Mouse (Mus musculus) embryonic facial prominence, embryonic 12.5 days (tissue): ENCODE data around the gene Ppp4c. TPM values are rescaled to one million over a fixed set of nuclear protein-coding genes. Genes with fewer than 3 reads are reported as not detected.

Source experiments
- ATAC-seq: fragments of 200-750 bp; cut with Nextera tagmentation; 2 replicates; pipeline ENCODE4 v1.8.0; 2017; ENCODE audit not compliant: insufficient number of reproducible peaks, insufficient read depth, low FRiP score, low TSS enrichment
- H3K27ac ChIP-seq: fragments of 300-500 bp; sonication (generic); 2 replicates; pipeline ENCODE4 v1.5.1; 2016; ENCODE audit warnings: mild to moderate bottlenecking
- H3K27me3 ChIP-seq: fragments of 300-500 bp; sonication (generic); 2 replicates; pipeline ENCODE4 v1.6.1; 2016; ENCODE audit warnings: mild to moderate bottlenecking, moderate library complexity
- H3K36me3 ChIP-seq: fragments of 300-500 bp; sonication (generic); 2 replicates; pipeline ENCODE4 v1.6.1; 2016; ENCODE audit warnings: mild to moderate bottlenecking
- H3K4me1 ChIP-seq: fragments of 300-500 bp; sonication (generic); 2 replicates; pipeline ENCODE4 v1.6.1; 2016
- H3K4me2 ChIP-seq: fragments of 300-500 bp; sonication (generic); replicated peaks from 2 replicates; pipeline ENCODE4 v1.6.1; 2016; ENCODE audit warnings: mild to moderate bottlenecking, moderate library complexity
- H3K4me3 ChIP-seq: fragments of 300-500 bp; sonication (generic); 2 replicates; pipeline ENCODE4 v1.5.1; 2016; ENCODE audit warnings: mild to moderate bottlenecking
- H3K9ac ChIP-seq: fragments of 300-500 bp; sonication (generic); 2 replicates; pipeline ENCODE4 v1.6.1; 2016; ENCODE audit warnings: mild to moderate bottlenecking, moderate library complexity
- H3K9me3 ChIP-seq: fragments of 300-500 bp; sonication (generic); 2 replicates; pipeline ENCODE4 v1.6.1; 2016; ENCODE audit warnings: mild to moderate bottlenecking, moderate library complexity
- WGBS: fragments of 180-500 bp; shearing (Covaris S2); methylation state at CpG from one replicate; pipeline ENCODE4 v1.1.7; 2016; 5-methylcytosine and 5-hydroxymethylcytosine counted together
- polyA plus RNA-seq: library from polyadenylated mRNA; unstranded; fragments of >200 nt; fragmentation: Nextera tagmentation; extraction: Ambion mirVana; gene quantifications from 2 replicates; pipeline ENCODE4 v1.2.1, GENCODE M21; 2016

Ppp4c gene
- polyA plus RNA-seq, 1 experiment from 2014 or later: 362 TPM

DNA sequence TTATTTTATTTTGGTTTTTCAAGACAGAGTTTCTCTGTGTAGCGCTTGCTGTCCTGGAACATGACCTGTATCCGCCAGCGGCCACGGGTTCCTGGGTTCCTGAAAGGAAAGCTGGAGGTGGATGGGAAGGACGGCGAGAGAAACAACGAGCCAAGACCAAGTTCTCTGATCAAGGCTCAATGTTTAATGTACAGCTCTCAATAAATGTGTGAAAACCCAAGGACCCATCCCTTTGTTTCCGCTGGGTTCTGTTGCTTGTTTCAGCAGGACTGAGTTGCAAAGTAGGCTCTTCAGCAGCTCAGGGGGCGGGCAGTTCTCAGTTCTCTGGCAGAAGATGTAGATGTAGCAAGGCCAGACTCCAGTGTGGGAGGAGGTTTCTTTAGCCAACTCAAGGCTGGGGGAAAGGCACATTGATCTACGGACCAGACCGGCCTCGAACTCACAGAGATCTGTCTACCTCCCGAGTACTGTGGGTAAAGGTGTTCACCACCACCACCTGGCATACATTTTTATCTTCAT, 50.3 kb downstream of the Ppp4c start:
- Histone ChIP-seq H3K9ac (no peak overlapping the region), H3K27ac (no peak overlapping the region), H3K27me3 (no peaks in the 10 kb centered on the region), H3K4me2 (no peak overlapping the region), H3K9me3 (no peaks in the 10 kb centered on the region), H3K36me3 (no peaks in the 10 kb centered on the region), H3K4me3 (no peak overlapping the region), H3K4me1 (no peaks in the 10 kb centered on the region; the same call in 1 of the 2 replicates)
- 90% methylated on average over 13 of the region's 13 CpGs for WGBS
- ATAC-seq: no peak

DNA sequence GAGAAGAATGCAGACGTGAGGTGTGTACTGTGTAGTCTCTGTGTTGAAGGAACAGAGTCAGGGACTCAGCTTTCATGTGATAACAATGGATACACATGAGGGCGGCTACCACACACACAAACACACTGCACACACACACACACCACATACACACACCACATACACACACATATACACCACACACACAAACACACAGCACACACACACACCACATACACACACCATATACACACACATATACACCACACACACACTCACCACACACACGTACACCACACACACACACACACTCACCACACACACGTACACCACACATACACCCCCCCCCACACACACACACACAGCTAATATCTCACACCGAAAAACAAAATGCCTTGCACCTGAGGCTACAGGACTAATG, 50.8 kb downstream of the Ppp4c start:
- H3K9me3 ChIP-seq: no peaks in the 10 kb centered on the region
- no peaks in the 10 kb centered on the region for H3K27me3 ChIP-seq
- H3K4me1 ChIP-seq: no peaks in the 10 kb centered on the region; the same call in 1 of the 2 replicates
- H3K36me3 ChIP-seq: no peaks in the 10 kb centered on the region
- WGBS: 82% methylated on average over 5 of the region's 5 CpGs
- no peak overlapping the region for H3K9ac ChIP-seq
- H3K4me2 ChIP-seq: no peak overlapping the region
- 0 out of 2 replicates have a peak, but pooled peaks have one; percentile 47 for ATAC-seq
- H3K27ac ChIP-seq: no peak overlapping the region
- no peak overlapping the region for H3K4me3 ChIP-seq

DNA sequence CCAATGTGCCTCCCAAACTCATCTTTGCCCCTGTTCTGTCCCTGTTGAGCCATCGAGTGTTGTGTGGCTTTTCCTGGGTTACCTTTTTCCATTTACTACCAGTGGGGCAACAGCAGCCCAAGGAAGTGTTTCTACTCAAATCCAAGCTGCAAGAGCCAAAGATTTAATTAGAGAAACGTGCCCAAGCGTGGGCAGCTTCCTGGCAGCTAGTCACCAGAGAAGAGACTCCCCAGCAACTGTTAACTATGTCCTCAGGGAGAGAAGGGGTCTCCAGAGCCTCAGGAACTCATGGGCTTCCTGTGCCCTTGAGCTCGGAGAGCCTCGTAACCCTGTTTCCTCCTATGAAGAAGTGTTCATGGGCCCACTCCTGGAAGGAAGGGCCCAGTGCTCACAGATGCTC, 51.3 kb downstream of the Ppp4c start:
- 68% methylated on average over 5 of the region's 5 CpGs for WGBS

DNA sequence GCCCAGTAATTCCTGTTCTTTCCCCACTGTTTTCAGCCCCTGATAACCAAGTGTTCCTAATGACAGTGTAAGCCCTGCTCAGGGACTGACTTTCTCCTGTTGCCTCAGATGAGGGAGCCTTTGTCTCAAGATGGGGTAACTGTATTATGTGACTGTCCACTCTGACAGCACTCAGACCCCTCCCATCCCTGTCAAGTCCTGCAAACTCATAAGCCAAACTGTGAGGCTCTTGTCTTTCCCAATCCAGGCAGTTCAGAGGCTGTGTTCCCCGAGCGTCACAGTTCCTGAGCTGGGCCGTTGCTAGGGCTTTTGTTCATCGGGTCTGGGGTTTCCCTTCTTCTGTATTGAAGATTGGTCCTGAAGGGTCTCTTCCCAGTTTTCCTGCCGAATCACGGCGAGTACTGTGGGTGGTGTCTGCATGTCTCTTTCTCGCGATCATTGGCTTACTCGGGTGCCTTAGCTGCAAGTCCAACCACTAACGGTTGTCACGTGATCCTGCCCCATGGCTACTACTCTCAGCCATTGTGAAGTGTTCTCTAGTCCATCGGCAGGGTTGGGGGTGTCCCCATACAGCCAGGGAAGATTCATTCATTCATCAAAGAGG, 52.1 kb downstream of the Ppp4c start:
- no peak overlapping the region for H3K27ac ChIP-seq
- no peak overlapping the region for H3K4me3 ChIP-seq
- 78% methylated on average over 13 of the region's 13 CpGs for WGBS
- no peaks in the 10 kb centered on the region for H3K9me3 ChIP-seq
- H3K4me2 ChIP-seq: no peak overlapping the region
- no peak for ATAC-seq
- no peak overlapping the region for H3K9ac ChIP-seq
- no peaks in the 10 kb centered on the region; the same call in 1 of the 2 replicates for H3K4me1 ChIP-seq
- no peaks in the 10 kb centered on the region for H3K36me3 ChIP-seq
- H3K27me3 ChIP-seq: no peaks in the 10 kb centered on the region

More for the DNA sequence above, 51.3 kb downstream of the Ppp4c start:
- no peak overlapping the region for H3K4me3 ChIP-seq
- no peak overlapping the region for H3K4me2 ChIP-seq
- no peak overlapping the region for H3K27ac ChIP-seq
- H3K9me3 ChIP-seq: no peaks in the 10 kb centered on the region
- ATAC-seq: no peak
- H3K36me3 ChIP-seq: no peaks in the 10 kb centered on the region
- H3K9ac ChIP-seq: no peak overlapping the region
- no peaks in the 10 kb centered on the region for H3K27me3 ChIP-seq
- H3K4me1 ChIP-seq: no peaks in the 10 kb centered on the region; the same call in 1 of the 2 replicates

DNA sequence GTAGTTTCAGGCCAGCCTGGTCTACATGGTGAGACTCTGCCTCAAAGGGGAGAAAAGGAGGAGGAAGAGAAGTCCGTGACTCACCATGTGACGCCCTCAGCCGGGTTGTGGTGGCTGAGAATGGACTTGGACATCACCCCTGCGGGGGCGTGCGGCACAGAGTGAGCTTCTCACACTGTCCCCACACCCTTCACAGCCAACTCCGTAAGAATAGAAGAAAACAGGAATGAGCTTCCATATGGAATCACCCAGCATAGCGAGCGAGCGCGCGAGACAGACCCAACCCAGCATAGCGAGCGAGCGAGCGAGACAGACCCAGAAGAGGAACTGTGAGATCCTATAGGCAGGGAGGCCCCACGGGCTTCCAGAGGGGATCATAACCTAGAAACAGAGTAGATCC, 52.7 kb downstream of the Ppp4c start:
- H3K27me3 ChIP-seq: no peaks in the 10 kb centered on the region
- no peaks in the 10 kb centered on the region for H3K36me3 ChIP-seq
- H3K4me2 ChIP-seq: no peak overlapping the region
- no peaks in the 10 kb centered on the region for H3K9me3 ChIP-seq
- H3K4me3 ChIP-seq: no peak overlapping the region
- WGBS: 88% methylated on average over 17 of the region's 17 CpGs
- no peak for ATAC-seq
- H3K4me1 ChIP-seq: no peaks in the 10 kb centered on the region; the same call in 1 of the 2 replicates
- H3K27ac ChIP-seq: no peak overlapping the region
- H3K9ac ChIP-seq: no peak overlapping the region

DNA sequence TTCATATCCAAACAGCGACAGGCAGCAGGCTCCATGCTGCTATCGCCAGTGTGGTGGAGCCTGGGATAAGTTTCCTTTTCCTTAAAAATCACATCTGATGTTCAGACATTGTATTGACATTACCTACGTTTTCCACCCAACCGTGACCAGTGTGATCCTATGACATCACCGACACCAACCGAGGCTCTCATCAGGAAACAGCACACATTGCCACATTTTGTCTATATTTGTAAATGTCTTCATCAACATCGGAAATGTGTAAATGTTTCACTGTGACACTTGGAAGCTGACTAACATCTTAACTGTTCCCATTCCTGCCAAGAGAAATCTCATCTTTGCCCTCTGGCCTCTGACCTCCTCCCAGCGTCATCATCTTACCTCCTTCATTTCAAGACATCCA, 56.2 kb downstream of the Ppp4c start:
- WGBS: 77% methylated on average over 8 of the region's 8 CpGs
- Histone ChIP-seq H3K4me3 (no peak overlapping the region), H3K9ac (no peak overlapping the region), H3K4me1 (no peaks in the 10 kb centered on the region; the same call in 1 of the 2 replicates), H3K9me3 (no peaks in the 10 kb centered on the region), H3K36me3 (no peaks in the 10 kb centered on the region), H3K4me2 (no peak overlapping the region), H3K27ac (no peak overlapping the region), H3K27me3 (no peaks in the 10 kb centered on the region)
- ATAC-seq: no peak

Other genes starting within 250 kb of the Ppp4c start
- gene Eif3c, start 226.1 kb downstream of the Ppp4c start, polyA plus RNA-seq: 186 and 200 TPM in 2 replicates
- gene Apobr, start 207.6 kb downstream of the Ppp4c start, polyA plus RNA-seq: 0.59 and 0.96 TPM in 2 replicates
- 33.3 and 34.4 TPM in 2 replicates for gene Cln3, start 206.7 kb downstream of the Ppp4c start, polyA plus RNA-seq
- not detected in 2 replicates for gene Il27, start 197.6 kb downstream of the Ppp4c start, polyA plus RNA-seq
- gene Nupr1, start 161.6 kb downstream of the Ppp4c start, polyA plus RNA-seq: 4.3 and 5.6 TPM in 2 replicates
- 43.6 and 48.2 TPM in 2 replicates for gene Sgf29, start 143.2 kb downstream of the Ppp4c start, polyA plus RNA-seq
- gene Sult1a1, start 116.1 kb downstream of the Ppp4c start, polyA plus RNA-seq: 0.97 and 1.6 TPM in 2 replicates
- gene Bola2, start 97.1 kb downstream of the Ppp4c start, polyA plus RNA-seq: 138 and 141 TPM in 2 replicates
- 13.4 and 13.5 TPM in 2 replicates for gene Slx1b, start 96.7 kb downstream of the Ppp4c start, polyA plus RNA-seq
- 37.8 and 39.0 TPM in 2 replicates for gene Coro1a, start 84.7 kb downstream of the Ppp4c start, polyA plus RNA-seq
- gene Mapk3, start 32.9 kb downstream of the Ppp4c start, polyA plus RNA-seq: 52.2 and 54.5 TPM in 2 replicates
- gene Gdpd3, start 26.2 kb downstream of the Ppp4c start, polyA plus RNA-seq: 1.00 and 1.6 TPM in 2 replicates
- 118 and 119 TPM in 2 replicates for gene Ypel3, start 15.5 kb downstream of the Ppp4c start, polyA plus RNA-seq
- 0.61 and 0.85 TPM in 2 replicates for gene Tbx6, start 11.0 kb downstream of the Ppp4c start, polyA plus RNA-seq
- gene Fam57b, start 5.2 kb upstream of the Ppp4c start, polyA plus RNA-seq: 1.2 and 2.0 TPM in 2 replicates
- gene 4930451I11Rik, start 39.1 kb upstream of the Ppp4c start, polyA plus RNA-seq: not detected in 2 replicates
- 2.1 and 2.8 TPM in 2 replicates for gene Doc2a, start 54.9 kb upstream of the Ppp4c start, polyA plus RNA-seq
- gene Hirip3, start 69.5 kb upstream of the Ppp4c start, polyA plus RNA-seq: 43.7 and 45.6 TPM in 2 replicates
- 96.7 and 99.6 TPM in 2 replicates for gene Ino80e, start 69.9 kb upstream of the Ppp4c start, polyA plus RNA-seq
- 57.7 and 61.3 TPM in 2 replicates for gene Taok2, start 92.2 kb upstream of the Ppp4c start, polyA plus RNA-seq
- 18.6 and 22.2 TPM in 2 replicates for gene Tmem219, start 130.4 kb upstream of the Ppp4c start, polyA plus RNA-seq
- 20.6 and 25.0 TPM in 2 replicates for gene Kctd13, start 136.4 kb upstream of the Ppp4c start, polyA plus RNA-seq
- gene Asphd1, start 157.1 kb upstream of the Ppp4c start, polyA plus RNA-seq: 0.55 and 0.77 TPM in 2 replicates
- gene Sez6l2, start 158.1 kb upstream of the Ppp4c start, polyA plus RNA-seq: 0.97 and 1.8 TPM in 2 replicates
- gene Cdipt, start 183.4 kb upstream of the Ppp4c start, polyA plus RNA-seq: 88.0 and 94.0 TPM in 2 replicates
- 0.53 and 1.6 TPM in 2 replicates for gene Cdiptos, start 183.6 kb upstream of the Ppp4c start, polyA plus RNA-seq
- 5.6 and 7.1 TPM in 2 replicates for gene Mvp, start 222.1 kb upstream of the Ppp4c start, polyA plus RNA-seq
- 0.37 TPM in 1 of 2 replicates, not detected in the other for gene Pagr1b, start 224.0 kb upstream of the Ppp4c start, polyA plus RNA-seq
- 51.4 and 76.7 TPM in 2 replicates for gene Pagr1a, start 224.9 kb upstream of the Ppp4c start, polyA plus RNA-seq
- 59.3 and 77.8 TPM in 2 replicates for gene Gm42742, start 228.6 kb upstream of the Ppp4c start, polyA plus RNA-seq
- gene Prrt2, start 228.7 kb upstream of the Ppp4c start, polyA plus RNA-seq: 8.9 and 9.6 TPM in 2 replicates
- gene Maz, start 234.5 kb upstream of the Ppp4c start, polyA plus RNA-seq: 118 and 122 TPM in 2 replicates
- 136 and 141 TPM in 2 replicates for gene Kif22, start 250.0 kb upstream of the Ppp4c start, polyA plus RNA-seq